Mouse (Mus musculus) megakaryocyte, embryonic 14.5 days (primary cell): ENCODE results near the gene Shank2.

Experiments
- FLI1 ChIP-seq: IDR thresholded peaks from 2 replicates; pipeline ENCODE4 v1.6.1; 2012; ENCODE audit warnings: low read length, inconsistent platforms, mixed read lengths
- GATA1 ChIP-seq: IDR thresholded peaks from 3 replicates; pipeline ENCODE4 v1.6.1; 2012; ENCODE audit warnings: mixed read lengths, low read length, inconsistent platforms, borderline replicate concordance

DNA sequence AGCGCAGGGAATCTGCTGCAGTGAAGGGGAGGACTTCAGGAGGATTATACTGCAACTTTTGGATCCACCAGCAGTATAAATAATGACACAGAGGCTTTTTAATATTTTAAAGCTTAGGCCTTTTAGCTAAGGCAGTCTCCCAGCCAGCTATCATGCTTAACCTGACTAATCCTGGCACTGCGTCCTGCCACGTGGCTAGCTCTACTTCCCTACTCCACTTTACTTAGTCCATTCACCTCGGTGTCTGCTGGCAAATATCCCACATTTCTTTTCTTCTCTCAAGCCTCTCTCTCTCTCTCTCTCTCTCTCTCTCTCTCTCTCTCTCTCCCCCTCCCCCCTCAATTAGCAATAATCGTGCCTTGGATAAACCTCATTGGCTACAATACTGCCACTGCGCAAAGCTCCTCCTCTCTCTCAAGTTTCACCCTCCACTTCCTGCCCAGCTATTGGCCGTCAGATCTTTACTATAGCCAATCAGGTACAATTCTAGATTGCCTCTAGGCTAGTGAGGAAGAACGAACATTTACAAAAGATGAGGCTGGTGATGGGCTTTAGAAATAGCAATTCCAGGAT, 253.0 kb downstream of the Shank2 start:
- no peak for TF ChIP-seq GATA1
- TF ChIP-seq FLI1 = no peak
